Mouse (Mus musculus): Measurements from ENCODE around the gene Npas1. TPM values are rescaled to one million over a fixed set of nuclear protein-coding genes. Genes with fewer than 3 reads are reported as not detected.

Gene Npas1
- polyA plus RNA-seq, 1 experiment from 2014 or later: 0.27 TPM

DNA sequence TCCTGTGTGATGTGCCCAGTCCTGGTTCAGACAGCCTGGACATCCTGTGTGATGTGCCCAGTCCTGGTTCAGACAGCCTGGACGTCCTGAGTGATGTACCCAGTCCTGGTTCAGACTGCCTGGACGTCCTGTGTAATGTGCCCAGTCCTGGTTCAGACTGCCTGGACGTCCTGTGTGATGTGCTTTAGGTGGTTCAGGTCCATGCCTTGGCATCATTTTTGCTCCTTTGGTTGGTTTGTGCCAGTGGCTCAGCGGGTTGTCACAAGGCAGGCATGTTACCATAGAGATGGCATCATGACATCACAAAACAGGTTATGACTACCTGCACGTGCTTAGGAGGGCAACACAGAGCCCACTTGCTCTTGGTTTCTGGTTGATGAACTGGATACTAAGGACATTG is 66.4 kb downstream of the Npas1 start:
- ATAC-seq: no peak
- H3K4me1 ChIP-seq (replicated peaks; ENCODE audit: control insufficient read depth, insufficient read depth, low read length): peaks cover 15% of the 10 kb centered on the region; the same call in 1 of the 2 replicates
- H3K4me3 ChIP-seq (ENCODE audit: low read depth, low read length): no peak overlapping the region
- no peak for TF ChIP-seq CTCF (IDR thresholded peaks at IDR 0.05; ENCODE audit: low read depth)
- no peaks in the 10 kb centered on the region for H3K27me3 ChIP-seq (replicated peaks; ENCODE audit: control insufficient read depth, insufficient read depth, low read length)
- no peaks in the 10 kb centered on the region for H3K9me3 ChIP-seq (ENCODE audit: control insufficient read depth)
- no peak overlapping the region for H3K4me2 ChIP-seq (replicated peaks; ENCODE audit: low read depth)
- no peak overlapping the region for H3K27ac ChIP-seq (ENCODE audit: low read depth, low read length)
- peaks cover 3% of the 10 kb centered on the region; the same call in 1 of the 2 replicates for H3K36me3 ChIP-seq (ENCODE audit: control insufficient read depth, insufficient read depth)
- H3K9ac ChIP-seq (ENCODE audit: low read depth, low read length): no peak overlapping the region
- 85% methylated on average over 5 of the region's 5 CpGs for WGBS

DNA sequence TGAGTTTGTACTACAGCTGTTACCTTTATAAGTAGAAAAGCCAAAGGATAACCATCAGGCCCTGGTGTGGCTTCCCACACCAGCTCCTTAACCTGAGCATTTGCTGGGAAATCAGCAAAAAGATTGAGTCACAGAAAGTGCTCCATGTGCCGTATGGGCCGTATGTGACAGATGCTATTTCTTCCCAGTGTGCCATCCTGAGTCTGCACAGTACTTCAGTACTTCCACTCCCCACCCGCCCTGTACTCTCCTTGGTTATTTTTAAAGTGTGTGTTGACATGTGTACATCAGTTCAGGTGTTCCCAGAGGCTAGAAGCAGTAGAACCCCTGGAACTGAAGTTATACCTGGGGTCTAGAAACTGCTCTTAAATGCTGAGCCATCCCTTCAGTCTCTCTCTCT is 70.5 kb downstream of the Npas1 start:
- H3K27me3 ChIP-seq (replicated peaks; ENCODE audit: control insufficient read depth, insufficient read depth, low read length): no peaks in the 10 kb centered on the region
- 0 out of 2 replicates have a peak, but pooled peaks cover 3% of the 10 kb centered on the region for H3K36me3 ChIP-seq (ENCODE audit: control insufficient read depth, insufficient read depth)
- peak overlapping the region; percentile 42 for H3K27ac ChIP-seq (ENCODE audit: low read depth, low read length)
- no peak overlapping the region for H3K4me2 ChIP-seq (replicated peaks; ENCODE audit: low read depth)
- no peaks in the 10 kb centered on the region for H3K9me3 ChIP-seq (ENCODE audit: control insufficient read depth)
- no peak for TF ChIP-seq CTCF (IDR thresholded peaks at IDR 0.05; ENCODE audit: low read depth)
- no peak for ATAC-seq
- H3K9ac ChIP-seq (ENCODE audit: low read depth, low read length): no peak overlapping the region
- H3K4me1 ChIP-seq (replicated peaks; ENCODE audit: control insufficient read depth, insufficient read depth, low read length): peaks cover 33% of the 10 kb centered on the region; the same call in 1 of the 2 replicates
- no peak overlapping the region for H3K4me3 ChIP-seq (ENCODE audit: low read depth, low read length)
- 89% methylated on average over 3 of the region's 3 CpGs for WGBS

Other genes with a start within 250 kb of the Npas1 start
- gene C5ar2, start 233.6 kb downstream of the Npas1 start, polyA plus RNA-seq (2015; fragmentation: Nextera tagmentation; extraction: Ambion mirVana): 0.16 and 0.26 TPM in 2 replicates
- gene C5ar1, start 218.2 kb downstream of the Npas1 start, polyA plus RNA-seq (2015; fragmentation: Nextera tagmentation; extraction: Ambion mirVana): 2.1 TPM in 2 replicates
- gene Inafm1, start 204.1 kb downstream of the Npas1 start, polyA plus RNA-seq (2015; fragmentation: Nextera tagmentation; extraction: Ambion mirVana): 24.1 and 24.8 TPM in 2 replicates
- gene Ccdc9, start 190.9 kb downstream of the Npas1 start, polyA plus RNA-seq (2015; fragmentation: Nextera tagmentation; extraction: Ambion mirVana): 14.2 and 14.8 TPM in 2 replicates
- gene Bbc3, start 169.3 kb downstream of the Npas1 start, polyA plus RNA-seq (2015; fragmentation: Nextera tagmentation; extraction: Ambion mirVana): 6.6 and 7.0 TPM in 2 replicates
- gene Sae1, start 89.9 kb downstream of the Npas1 start, polyA plus RNA-seq (2015; fragmentation: Nextera tagmentation; extraction: Ambion mirVana): 90.7 and 91.5 TPM in 2 replicates
- gene Zc3h4, start 76.8 kb downstream of the Npas1 start, polyA plus RNA-seq (2015; fragmentation: Nextera tagmentation; extraction: Ambion mirVana): 12.9 and 13.5 TPM in 2 replicates
- 124 and 132 TPM in 2 replicates for gene Tmem160, start 24.9 kb downstream of the Npas1 start, polyA plus RNA-seq (2015; fragmentation: Nextera tagmentation; extraction: Ambion mirVana)
- gene Arhgap35, start 137.3 kb upstream of the Npas1 start, polyA plus RNA-seq (2015; fragmentation: Nextera tagmentation; extraction: Ambion mirVana): 3.3 and 3.4 TPM in 2 replicates
- gene Ceacam15, start 198.0 kb upstream of the Npas1 start, polyA plus RNA-seq (2015; fragmentation: Nextera tagmentation; extraction: Ambion mirVana): not detected in 2 replicates
- not detected in 2 replicates for gene Ceacam9, start 244.2 kb upstream of the Npas1 start, polyA plus RNA-seq (2015; fragmentation: Nextera tagmentation; extraction: Ambion mirVana)